8 mouse cellular contexts compared by ENCODE assay signal in the genomic region with DNA sequence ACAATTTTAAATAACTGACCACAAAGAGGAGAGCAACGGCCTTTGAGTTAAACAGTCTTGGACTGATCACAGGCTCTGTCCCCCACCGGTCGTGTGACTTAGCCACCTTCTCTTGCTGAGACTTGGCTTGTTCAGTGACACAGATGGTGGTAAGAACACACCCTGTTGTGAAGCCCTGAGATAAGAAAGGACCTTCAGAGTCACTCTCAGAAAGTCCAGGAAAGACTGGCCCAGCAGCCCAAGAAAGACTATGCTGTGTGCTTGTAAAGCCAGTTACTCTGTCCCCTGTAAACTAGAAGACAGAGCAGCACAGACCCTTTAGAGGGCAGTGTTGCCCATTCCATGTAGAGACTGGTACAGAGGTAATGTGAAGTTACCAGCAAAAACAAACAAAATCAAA. TPM values are rescaled to one million over a fixed set of nuclear protein-coding genes. Genes with fewer than 3 reads are reported as not detected.
DNase-seq lines count a peak whose midpoint lies in the region; ATAC-seq lines count a peak whose summit lies in the region.

No protein-coding gene starts in this region.

- no peaks in the 10 kb centered on the region for H3K9me3 ChIP-seq in heart, embryonic 14.5 days (ENCODE audit: control insufficient read depth, low read length)
- H3K9me3 ChIP-seq in limb, embryonic 13.5 days = no peaks in the 10 kb centered on the region

- 0 out of 2 replicates have a peak, but pooled peaks cover 5% of the 10 kb centered on the region for H3K27me3 ChIP-seq in heart, embryonic 14.5 days (ENCODE audit: control insufficient read depth, insufficient read depth, low read length)
- H3K27me3 ChIP-seq in limb, embryonic 13.5 days = no peaks in the 10 kb centered on the region

- H3K36me3 ChIP-seq in heart, embryonic 14.5 days (ENCODE audit: control insufficient read depth, insufficient read depth, low read length) = no peaks in the 10 kb centered on the region
- no peaks in the 10 kb centered on the region for H3K36me3 ChIP-seq in limb, embryonic 13.5 days

- H3K4me2 ChIP-seq in heart, embryonic 14.5 days (ENCODE audit: low read length) = peak overlapping the region; percentile 82
- peak overlapping the region; percentile 90; the same call in 1 of the 2 replicates for H3K4me2 ChIP-seq in limb, embryonic 13.5 days (replicated peaks)

- peak overlapping the region; percentile 62 to 67; a peak in 2 of 4 replicates for H3K4me3 ChIP-seq in heart, embryonic 14.5 days (ENCODE audit: control insufficient read depth in 1 of 2, insufficient read depth in 1 of 2, low read depth in 1 of 2, low read length in 2 of 2)
- no peak overlapping the region for H3K4me3 ChIP-seq in limb, embryonic 13.5 days

- 0 out of 4 replicates have a peak overlapping the region, but pooled peaks of 1 of the 2 experiments have one; percentile 6 for H3K27ac ChIP-seq in heart, embryonic 14.5 days (replicated peaks in 1 of 2; ENCODE audit: control insufficient read depth in 1 of 2, insufficient read depth in 1 of 2, low read depth in 2 of 2, low read length in 2 of 2)
- no peak overlapping the region for H3K27ac ChIP-seq in limb, embryonic 13.5 days

- ATAC-seq in heart, embryonic 14.5 days (ENCODE audit: insufficient number of reproducible peaks, insufficient read depth, low FRiP score, low read depth) = no peak
- no peak for ATAC-seq in limb, embryonic 13.5 days (ENCODE audit: low FRiP score, low read depth)

- H3K9ac ChIP-seq in heart, embryonic 14.5 days (ENCODE audit: low read length) = peak overlapping the region; percentile 77
- H3K9ac ChIP-seq in limb, embryonic 13.5 days = no peak overlapping the region

- peaks cover 10 to 12% of the 10 kb centered on the region in 2 experiments; a peak in 3 of 4 replicates for H3K4me1 ChIP-seq in heart, embryonic 14.5 days (ENCODE audit: control insufficient read depth in 2 of 2, insufficient read depth in 2 of 2, low read length in 2 of 2)
- H3K4me1 ChIP-seq in limb, embryonic 13.5 days = peaks cover 21% of the 10 kb centered on the region

- WGBS in heart, embryonic 14.5 days = 45% methylated on average over 3 of the region's 3 CpGs
- WGBS in limb, embryonic 13.5 days = 55% methylated on average over 3 of the region's 3 CpGs

- DNase-seq in kidney, adult 9 months = peak; percentile 43
- DNase-seq in kidney, adult 18-20 months = no peak
- DNase-seq in T-cell, adult 2 months (ENCODE audit: low spot score) = peak; percentile 8
- peak; percentile 57 to 69 for DNase-seq in spleen, postnatal 10 days (ENCODE audit: low spot score in 2 of 2)
- no peak for DNase-seq in adrenal gland, adult 18-20 months (ENCODE audit: low spot score in 2 of 2)
- no peak for DNase-seq in adrenal gland, postnatal 36 days

RNA-seq across cellular contexts. Expression of a gene that starts 3.2 kb away (rescaled TPM):
- polyA plus RNA-seq in heart, embryonic 14.5 days (2014; fragmentation: Nextera tagmentation; extraction: Ambion mirVana) = 8.6 and 9.1 TPM in 2 replicates
- 4.4 and 5.0 TPM in 2 replicates for polyA plus RNA-seq in limb, embryonic 13.5 days (2015; fragmentation: Nextera tagmentation; extraction: Ambion mirVana)
- total RNA-seq in adrenal gland, adult 18-20 months (2021) = 10 to 100 TPM in 1 of 2 experiments, 1 to 10 TPM in 1; 3.8 to 12.2 TPM
- 1 to 10 TPM; 4.5 to 5.5 TPM for total RNA-seq in adrenal gland, postnatal 36 days (2021)

RNA-seq across cellular contexts. Expression of a gene that starts 26.7 kb away (rescaled TPM):
- polyA plus RNA-seq in heart, embryonic 14.5 days (2014; fragmentation: Nextera tagmentation; extraction: Ambion mirVana) = 61.1 and 69.4 TPM in 2 replicates
- 120 and 123 TPM in 2 replicates for polyA plus RNA-seq in limb, embryonic 13.5 days (2015; fragmentation: Nextera tagmentation; extraction: Ambion mirVana)
- total RNA-seq in adrenal gland, adult 18-20 months (2021) = 10 to 100 TPM; 61.2 to 62.1 TPM
- total RNA-seq in adrenal gland, postnatal 36 days (2021) = 10 to 100 TPM; 63.1 to 63.2 TPM

Comparison
In these comparisons a context has a peak if more than half of its experiments do, and no peak if none do; other contexts are left out.
1. DNase-seq: peak in kidney, adult 9 months (single experiment), T-cell, adult 2 months (single experiment) and spleen, postnatal 10 days (2 of 2); none in kidney, adult 18-20 months (single experiment), adrenal gland, adult 18-20 months (0 of 2) and adrenal gland, postnatal 36 days (0 of 2).